21 mouse cellular contexts compared by ENCODE assay signal in genomic region chr19:55720409-55721092, GRCm38 (mm10).
"Had no signal": no experiment of that assay in that cellular context is flagged by ENCODE, and none has a peak within 500 bp of the region (broad histone marks: within the 10 kb centered on the region; RNA-seq: fewer than 3 reads in every experiment).

No protein-coding gene starts in this region.

- H3K27me3 ChIP-seq: kidney, embryonic 15.5 days; limb, embryonic 15.5 days; liver, embryonic 15.5 days; midbrain, embryonic 15.5 days had no signal

- H3K27ac ChIP-seq: kidney, embryonic 15.5 days; limb, embryonic 12.5 days; limb, embryonic 15.5 days; liver, embryonic 12.5 days; liver, embryonic 15.5 days; midbrain, embryonic 12.5 days; midbrain, embryonic 15.5 days; stomach, postnatal 0 days had no signal

- H3K36me3 ChIP-seq: kidney, embryonic 15.5 days; limb, embryonic 12.5 days; limb, embryonic 15.5 days; liver, embryonic 12.5 days; liver, embryonic 15.5 days; midbrain, embryonic 12.5 days; midbrain, embryonic 15.5 days had no signal

- DNase-seq: kidney, adult 11 months; kidney, adult 8-10 months; kidney, postnatal 10 days; kidney, postnatal 36 days; layer of hippocampus, postnatal 36 days; left cerebral cortex, postnatal 4 days; lung, adult 2 months; lung, postnatal 14 days; lung, postnatal 4 days; right cerebral cortex, postnatal 14 days; right cerebral cortex, postnatal 4 days; thymus, adult 2 months; thymus, postnatal 25 days had no signal

- H3K4me3 ChIP-seq: kidney, embryonic 15.5 days; limb, embryonic 12.5 days; limb, embryonic 15.5 days; liver, embryonic 12.5 days; liver, embryonic 15.5 days; midbrain, embryonic 12.5 days; midbrain, embryonic 15.5 days had no signal

- H3K4me2 ChIP-seq: kidney, embryonic 15.5 days; limb, embryonic 12.5 days; limb, embryonic 15.5 days; liver, embryonic 12.5 days; liver, embryonic 15.5 days; midbrain, embryonic 12.5 days; midbrain, embryonic 15.5 days had no signal

- H3K4me1 ChIP-seq: midbrain, embryonic 15.5 days had no signal

- H3K9me3 ChIP-seq: kidney, embryonic 15.5 days; limb, embryonic 12.5 days; limb, embryonic 15.5 days; liver, embryonic 12.5 days; liver, embryonic 15.5 days; midbrain, embryonic 15.5 days had no signal

- H3K9ac ChIP-seq: kidney, embryonic 15.5 days; limb, embryonic 12.5 days; limb, embryonic 15.5 days; liver, embryonic 12.5 days; liver, embryonic 15.5 days; midbrain, embryonic 12.5 days; midbrain, embryonic 15.5 days had no signal
